Comparison of ENCODE assay signal across 29 mouse cellular contexts in the genomic region with DNA sequence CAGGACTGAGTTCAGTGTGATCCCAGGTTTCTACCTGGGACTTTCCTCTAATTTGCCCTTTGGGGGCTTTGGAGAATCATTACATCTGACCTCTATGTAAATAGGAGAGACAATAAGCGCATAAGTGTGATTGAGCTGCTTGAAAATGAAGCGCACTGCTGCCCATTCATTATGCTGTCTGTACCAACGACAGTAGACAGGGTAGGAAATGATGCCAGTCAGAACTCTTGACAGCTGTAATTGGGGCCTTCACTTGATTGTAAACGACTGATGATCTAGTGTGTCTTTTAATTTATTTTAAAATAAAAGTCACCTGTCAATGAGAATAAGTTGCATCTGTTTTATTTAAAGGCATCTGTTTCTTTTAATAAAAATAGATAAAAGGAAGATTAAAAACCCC.
"Had no signal": no experiment of that assay in that cellular context is flagged by ENCODE, and none has a peak within 500 bp of the region (broad histone marks: within the 10 kb centered on the region; RNA-seq: fewer than 3 reads in every experiment).

No protein-coding gene starts in this region.

- H3K4me1 ChIP-seq: hindbrain, embryonic 13.5 days; hindbrain, embryonic 15.5 days; kidney, embryonic 15.5 days; limb, embryonic 10.5 days; limb, embryonic 12.5 days; liver, embryonic 13.5 days; liver, embryonic 15.5 days had no signal

- H3K27ac ChIP-seq: heart, adult 2 months; heart, embryonic 13.5 days; heart, embryonic 15.5 days; hindbrain, embryonic 13.5 days; hindbrain, embryonic 15.5 days; hindbrain, postnatal 0 days; kidney, embryonic 15.5 days; kidney, postnatal 0 days; layer of hippocampus, adult 2 months; left cerebral cortex, adult 2 months; limb, embryonic 10.5 days; limb, embryonic 12.5 days; liver, embryonic 13.5 days; liver, embryonic 15.5 days had no signal

- ATAC-seq: hindbrain, postnatal 0 days; intestine, embryonic 16.5 days; liver, postnatal 0 days had no signal

- H3K4me3 ChIP-seq: heart, adult 2 months; heart, embryonic 13.5 days; heart, embryonic 15.5 days; hindbrain, embryonic 13.5 days; hindbrain, embryonic 15.5 days; kidney, embryonic 15.5 days; layer of hippocampus, adult 2 months; left cerebral cortex, adult 2 months; limb, embryonic 10.5 days; limb, embryonic 12.5 days; liver, embryonic 13.5 days; liver, embryonic 15.5 days had no signal

- H3K9me3 ChIP-seq: heart, embryonic 13.5 days; heart, embryonic 15.5 days; hindbrain, embryonic 13.5 days; hindbrain, embryonic 15.5 days; kidney, embryonic 15.5 days; limb, embryonic 10.5 days; limb, embryonic 12.5 days; liver, embryonic 13.5 days; liver, embryonic 15.5 days had no signal

- H3K27me3 ChIP-seq: heart, embryonic 13.5 days; heart, embryonic 15.5 days; hindbrain, embryonic 13.5 days; hindbrain, embryonic 15.5 days; kidney, embryonic 15.5 days; limb, embryonic 12.5 days; liver, embryonic 13.5 days; liver, embryonic 15.5 days had no signal

- DNase-seq: gastrocnemius, postnatal 14 days; gastrocnemius, postnatal 36 days; heart, adult 11 months; heart, adult 2 months; heart, postnatal 14 days; heart, postnatal 36 days; kidney, adult 11 months; kidney, adult 2 months; kidney, adult 9 months; kidney, postnatal 14 days; kidney, postnatal 36 days; liver; liver, embryonic 13.5 days; liver, postnatal 0 days had no signal

- H3K36me3 ChIP-seq: hindbrain, embryonic 13.5 days; hindbrain, embryonic 15.5 days; kidney, embryonic 15.5 days; limb, embryonic 10.5 days; limb, embryonic 12.5 days; liver, embryonic 13.5 days; liver, embryonic 15.5 days had no signal

- H3K9ac ChIP-seq: heart, embryonic 13.5 days; heart, embryonic 15.5 days; hindbrain, embryonic 13.5 days; hindbrain, embryonic 15.5 days; kidney, embryonic 15.5 days; limb, embryonic 12.5 days; liver, embryonic 13.5 days; liver, embryonic 15.5 days; liver, postnatal 0 days had no signal

- H3K4me2 ChIP-seq: heart, embryonic 11.5 days; heart, embryonic 13.5 days; heart, embryonic 15.5 days; hindbrain, embryonic 13.5 days; hindbrain, embryonic 15.5 days; kidney, embryonic 15.5 days; limb, embryonic 12.5 days; liver, embryonic 11.5 days; liver, embryonic 13.5 days; liver, embryonic 15.5 days had no signal
